Mouse (Mus musculus) erythroblast, embryonic 14.5 days (primary cell): Measurements from ENCODE around the gene Sars.

Experiments
- GATA1 ChIP-seq: IDR thresholded peaks from 2 replicates; pipeline ENCODE4 v1.6.1; 2012; ENCODE audit warnings: low read length, inconsistent platforms, mixed read lengths
- TAL1 ChIP-seq: IDR thresholded peaks from 3 replicates; pipeline ENCODE4 v1.6.1; 2012; ENCODE audit warnings: low read length, inconsistent platforms, mixed read lengths

DNA sequence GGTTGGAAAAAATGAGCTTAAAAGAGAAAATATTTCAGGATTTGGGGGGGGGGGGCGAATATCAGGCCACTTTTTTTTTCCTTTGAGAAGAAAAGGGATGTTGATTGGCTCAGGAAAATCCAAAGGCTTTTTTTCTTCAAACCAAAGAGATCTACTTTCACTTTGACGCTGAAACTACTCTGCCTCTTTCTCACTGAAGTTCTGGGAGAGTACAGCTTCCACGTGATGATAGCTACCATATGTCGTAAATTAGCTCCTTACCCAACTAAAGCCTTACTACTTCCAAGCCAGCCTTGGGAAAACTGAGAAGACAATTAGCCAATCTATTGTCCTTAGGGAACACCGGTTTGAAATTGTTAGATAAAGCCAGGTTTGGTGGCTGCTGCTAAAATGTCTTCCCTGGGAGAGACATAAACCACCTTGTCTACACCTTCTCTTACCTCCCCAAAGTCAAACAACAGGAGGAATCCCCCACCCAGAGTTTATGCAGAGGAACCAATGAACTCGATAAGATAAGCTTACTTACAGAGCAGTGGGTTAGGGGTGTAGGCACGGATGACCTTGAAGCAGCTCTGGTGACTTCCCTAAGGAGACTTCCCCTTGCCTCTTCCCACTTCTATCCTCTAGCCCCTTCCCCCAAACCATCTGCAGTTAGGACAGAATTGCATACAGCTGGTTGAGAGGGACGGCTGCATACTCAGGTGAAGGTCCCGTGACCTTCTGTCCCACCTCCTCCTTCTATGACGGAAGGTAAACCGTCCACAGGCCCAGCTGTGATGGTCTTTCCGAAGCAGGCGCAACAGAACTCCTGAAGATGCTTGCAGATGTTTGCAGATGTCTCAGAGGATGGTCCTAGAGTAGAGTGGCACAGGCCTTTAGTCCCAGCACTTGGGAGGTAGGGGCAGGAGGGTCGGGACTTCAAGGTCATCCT lies 62.8 kb downstream of the Sars start:
- TF ChIP-seq GATA1, result no peak
- TF ChIP-seq TAL1, result no peak
